Mouse (Mus musculus) stomach, postnatal 0 days (tissue): ENCODE results near the gene Nckap5l.

ENCODE experiments used
- CTCF ChIP-seq: IDR thresholded peaks from 2 replicates; pipeline ENCODE4 v1.5.1; 2016; ENCODE audit warnings: antibody characterized with exemption, low read depth, mild to moderate bottlenecking, moderate library complexity
- EP300 ChIP-seq: optimal IDR thresholded peaks from 2 replicates; pipeline ENCODE3; 2016; ENCODE audit warnings: antibody characterized with exemption

DNA sequence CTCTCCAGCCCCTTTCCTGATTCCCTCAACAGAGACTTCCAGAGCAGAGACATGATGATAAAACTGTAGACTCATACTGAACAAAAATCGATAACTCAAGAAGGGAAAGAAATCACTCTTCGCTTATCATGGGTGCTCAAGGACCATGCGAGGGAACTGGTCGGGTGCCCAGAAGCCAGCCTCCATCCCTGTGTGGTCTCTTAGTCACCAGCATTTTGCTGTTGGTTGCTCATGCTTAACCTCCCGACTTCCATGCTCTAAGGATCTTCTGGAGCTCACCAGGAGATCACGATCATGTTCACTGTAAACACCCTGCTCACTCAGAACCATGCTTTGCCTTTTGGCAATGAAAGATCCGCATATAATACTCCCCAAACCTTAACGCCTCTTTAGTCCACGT is 84.8 kb downstream of the Nckap5l start:
- TF ChIP-seq CTCF (no peak), EP300 (no peak)
